Mouse (Mus musculus) CD4-positive, CD25-positive, alpha-beta regulatory T cell, adult 4 months (primary cell): ENCODE data around the gene Rreb1. TPM values are rescaled to one million over a fixed set of nuclear protein-coding genes. Genes with fewer than 3 reads are reported as not detected.

Experiments
- ATAC-seq: one replicate; pipeline ENCODE4 v1.8.0; 2017
- polyA plus RNA-seq, 2 experiments: library from polyadenylated mRNA; unstranded; fragments of 100-300 nt; shearing (Covaris generic); gene quantifications; one replicate each; pipeline ENCODE4 v1.2.1; 2017

The Rreb1 gene
- polyA plus RNA-seq, 2 experiments from 2014 or later, result 6.7 to 7.9 TPM

DNA sequence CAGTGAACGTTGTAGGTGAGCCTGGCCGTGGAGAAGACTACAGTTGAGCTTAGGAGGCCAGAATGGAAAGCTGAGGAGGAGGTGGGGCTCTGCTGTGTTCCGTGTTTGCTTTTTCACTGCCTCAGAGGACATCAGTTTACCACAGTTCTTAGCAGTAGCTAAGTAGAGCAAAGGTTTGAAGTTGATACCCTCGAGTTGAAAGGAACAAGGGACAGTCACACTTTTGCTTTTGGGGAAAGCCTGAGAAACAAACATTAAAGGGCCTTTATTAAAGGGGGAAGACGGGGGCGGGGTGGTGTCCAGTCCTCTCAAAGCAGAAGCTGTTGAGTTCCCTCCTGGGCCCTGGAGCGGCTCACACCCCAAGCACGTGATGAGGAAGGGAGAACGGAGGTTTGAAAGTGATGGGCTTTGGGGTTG lies 1.1 kb downstream of the Rreb1 start:
- ATAC-seq, result no peak

DNA sequence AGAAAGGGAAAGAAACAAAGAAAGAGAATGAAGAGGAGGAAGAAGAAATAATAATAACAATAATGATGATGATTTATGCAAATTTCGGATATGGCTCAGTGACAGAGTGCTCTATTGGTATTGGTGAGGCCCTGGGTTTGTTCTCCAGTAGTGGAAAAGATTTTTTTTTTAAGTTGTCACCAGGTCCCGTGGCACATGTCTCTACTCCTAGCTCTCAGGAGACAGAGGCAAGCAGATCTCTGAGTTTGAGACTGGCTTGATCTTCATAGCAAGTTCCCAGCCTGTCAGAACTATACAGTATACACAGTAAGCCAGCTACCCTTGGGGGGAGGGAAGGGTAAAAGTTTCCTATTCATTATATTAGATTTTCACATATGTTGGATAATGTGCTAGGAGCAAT lies 3.4 kb downstream of the Rreb1 start:
- ATAC-seq, result no peak

DNA sequence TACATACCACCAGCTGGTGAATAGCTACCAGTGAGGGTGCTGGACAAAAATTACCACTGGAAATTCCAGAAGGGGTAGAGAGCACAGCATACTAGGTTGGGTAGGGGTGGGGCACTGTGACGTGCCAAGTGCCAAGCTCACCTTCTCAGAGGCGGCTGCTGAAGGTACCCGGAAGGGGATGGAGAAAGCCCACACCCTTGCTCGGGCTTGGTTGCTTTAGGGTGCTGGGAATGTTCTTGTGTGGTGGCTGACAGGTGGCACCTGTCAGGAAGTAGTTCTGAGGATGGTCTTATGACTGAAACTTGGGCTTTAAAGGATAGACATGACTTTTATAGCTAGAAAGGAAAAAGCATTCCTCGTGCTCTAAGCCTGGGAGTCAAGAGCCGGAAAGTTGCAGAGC lies 3.9 kb downstream of the Rreb1 start:
- ATAC-seq, result no peak

DNA sequence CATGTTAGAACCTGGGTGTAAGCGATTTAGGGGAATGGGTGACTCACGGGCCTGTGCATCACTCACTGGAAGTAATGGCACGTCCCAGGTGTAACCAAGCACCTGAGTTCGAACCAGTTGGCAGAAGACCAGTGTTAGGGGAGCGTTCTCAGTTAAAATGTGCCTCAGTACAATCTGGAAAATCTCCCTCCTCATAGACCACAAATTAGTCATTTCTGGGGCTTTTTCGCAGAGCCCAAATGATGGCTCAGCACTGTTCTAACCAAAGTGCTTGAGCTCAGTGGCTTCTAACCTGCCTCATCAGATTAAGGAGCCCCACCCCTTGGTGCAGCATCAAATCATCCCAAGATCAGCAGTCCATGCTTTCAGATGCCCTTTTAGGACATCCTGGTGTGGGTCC lies 5.5 kb downstream of the Rreb1 start:
- ATAC-seq, result peak; percentile 29

DNA sequence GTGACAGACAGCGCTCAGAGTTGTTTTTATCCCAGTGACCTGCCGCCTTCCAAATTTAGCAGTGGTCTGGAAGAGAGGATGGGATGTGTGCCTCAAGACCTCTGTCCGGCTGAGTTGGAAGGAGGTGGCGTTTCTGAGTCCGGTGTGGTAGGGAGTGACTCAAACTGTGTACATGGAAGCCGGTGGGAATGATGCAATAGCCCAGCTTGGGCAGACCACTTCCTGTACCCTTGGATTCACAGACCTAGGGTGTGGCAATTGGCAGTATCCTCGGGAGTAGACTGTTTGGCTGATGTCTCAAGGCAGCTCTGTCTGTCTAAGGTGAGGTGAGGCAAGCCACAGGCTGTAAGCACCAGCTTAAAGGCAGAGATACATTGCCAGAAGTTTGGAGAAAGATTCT lies 6.0 kb downstream of the Rreb1 start:
- no peak for ATAC-seq

DNA sequence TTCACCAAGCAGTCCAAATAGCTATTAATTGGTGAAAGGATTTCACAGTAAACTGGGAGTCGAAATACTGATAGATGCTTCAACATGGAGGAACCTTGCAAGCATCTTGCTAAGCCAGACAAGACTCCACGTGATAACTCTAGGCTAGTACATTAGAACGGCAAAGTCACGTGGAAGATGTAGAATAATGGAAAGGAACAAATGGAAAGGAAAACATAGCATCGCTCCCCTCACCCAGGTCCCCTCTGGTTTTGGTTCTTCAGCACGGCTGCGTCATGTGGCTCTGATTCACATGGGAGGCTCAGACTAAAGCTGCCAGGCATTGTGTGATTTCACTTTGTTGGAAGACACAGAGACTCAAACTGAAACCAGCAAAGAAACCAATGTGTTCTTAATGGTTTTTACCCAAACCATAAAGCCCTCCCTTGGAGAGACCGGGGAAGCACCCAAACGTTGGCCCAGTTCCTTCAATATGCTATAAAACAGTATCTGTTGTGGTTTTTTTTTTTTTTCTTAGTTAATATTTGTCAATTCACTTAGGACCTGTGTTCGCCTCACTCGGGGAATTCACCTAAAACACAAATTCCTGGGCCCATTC lies 14.6 kb downstream of the Rreb1 start:
- ATAC-seq, result peak; percentile 91

DNA sequence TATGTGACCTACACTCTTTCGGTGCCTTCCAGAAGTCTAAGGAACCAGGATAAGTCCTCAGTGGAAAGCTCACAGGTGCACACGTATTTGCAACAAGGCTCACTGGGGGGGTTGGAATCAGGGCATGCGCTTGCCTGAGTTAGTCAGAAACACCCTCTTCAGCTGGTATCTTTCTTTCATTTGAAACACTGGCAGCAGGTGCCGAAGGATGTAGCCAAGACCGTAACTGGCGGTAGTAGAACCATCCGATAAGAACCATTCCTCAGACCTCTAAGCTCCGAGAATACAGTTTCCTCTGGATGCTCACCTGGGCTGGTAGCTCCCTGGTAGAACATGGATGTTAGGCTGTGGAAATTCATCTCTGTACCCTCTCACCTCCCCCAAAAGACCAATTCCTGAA lies 20.6 kb downstream of the Rreb1 start:
- no peak for ATAC-seq

DNA sequence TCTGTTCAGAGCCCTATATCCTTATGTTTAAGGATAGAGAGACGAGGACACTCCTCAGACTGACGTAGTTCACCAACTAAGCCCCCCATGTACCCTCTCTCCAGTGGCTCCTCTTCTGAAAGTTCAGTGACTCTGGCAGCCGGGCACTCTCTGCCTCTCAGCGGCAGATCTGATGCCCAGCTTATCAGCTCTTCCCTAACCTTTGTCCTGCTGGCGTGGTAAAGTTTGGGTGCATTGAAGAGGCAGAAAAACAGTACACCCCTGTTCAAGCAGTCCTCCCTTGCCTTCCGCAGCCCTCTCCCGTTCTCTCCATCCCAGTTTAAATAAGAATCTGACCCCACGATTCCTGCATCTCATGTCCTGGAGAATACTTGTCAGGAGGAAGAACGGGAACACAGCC lies 21.2 kb downstream of the Rreb1 start:
- ATAC-seq, result no peak

DNA sequence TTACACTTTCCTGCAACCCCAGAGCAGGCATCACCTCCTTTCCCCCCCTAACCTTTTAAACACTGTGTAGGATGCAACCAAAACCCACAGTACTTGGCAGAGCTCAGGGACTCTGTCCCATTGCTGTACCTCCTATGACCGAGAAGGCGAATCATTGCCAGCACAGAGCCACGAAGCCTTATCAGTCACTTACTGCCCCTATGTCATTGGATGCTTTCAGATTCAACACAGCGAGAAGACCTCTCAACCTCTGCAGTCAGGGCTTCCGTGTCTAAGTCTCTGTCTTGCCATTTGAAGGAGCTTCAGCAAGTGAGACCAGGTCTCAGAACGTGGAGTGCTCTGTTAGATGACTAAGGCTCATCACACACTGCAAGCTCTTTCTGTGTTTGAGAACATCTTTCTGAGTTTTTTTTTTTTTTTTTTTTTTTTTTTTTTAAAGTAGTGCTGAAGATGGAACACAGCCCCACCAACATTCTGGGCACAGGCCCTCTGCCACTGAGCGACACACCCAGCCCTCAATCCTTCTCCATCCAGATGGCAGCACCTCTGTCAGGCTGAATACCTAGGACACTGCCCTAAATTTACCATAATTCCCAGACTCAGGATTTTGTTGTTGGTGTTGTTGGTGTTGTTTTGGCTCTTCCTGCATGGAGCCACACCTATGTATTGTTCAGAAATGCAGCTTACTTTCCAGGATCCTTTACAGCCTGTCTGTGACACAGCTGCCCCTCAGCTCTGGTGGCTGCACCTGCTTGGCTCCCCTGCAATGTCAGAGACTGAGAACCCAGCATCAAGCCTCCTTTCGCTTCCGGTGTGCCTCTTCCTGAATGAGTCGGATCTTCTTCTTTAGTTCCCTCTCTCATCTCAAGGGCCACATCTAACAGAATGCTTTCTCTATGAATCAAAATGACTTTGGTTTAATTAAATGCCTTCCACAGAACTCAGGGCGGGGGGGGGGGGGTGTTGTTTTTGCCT lies 23.2 kb downstream of the Rreb1 start:
- ATAC-seq, result peak; percentile 76

DNA sequence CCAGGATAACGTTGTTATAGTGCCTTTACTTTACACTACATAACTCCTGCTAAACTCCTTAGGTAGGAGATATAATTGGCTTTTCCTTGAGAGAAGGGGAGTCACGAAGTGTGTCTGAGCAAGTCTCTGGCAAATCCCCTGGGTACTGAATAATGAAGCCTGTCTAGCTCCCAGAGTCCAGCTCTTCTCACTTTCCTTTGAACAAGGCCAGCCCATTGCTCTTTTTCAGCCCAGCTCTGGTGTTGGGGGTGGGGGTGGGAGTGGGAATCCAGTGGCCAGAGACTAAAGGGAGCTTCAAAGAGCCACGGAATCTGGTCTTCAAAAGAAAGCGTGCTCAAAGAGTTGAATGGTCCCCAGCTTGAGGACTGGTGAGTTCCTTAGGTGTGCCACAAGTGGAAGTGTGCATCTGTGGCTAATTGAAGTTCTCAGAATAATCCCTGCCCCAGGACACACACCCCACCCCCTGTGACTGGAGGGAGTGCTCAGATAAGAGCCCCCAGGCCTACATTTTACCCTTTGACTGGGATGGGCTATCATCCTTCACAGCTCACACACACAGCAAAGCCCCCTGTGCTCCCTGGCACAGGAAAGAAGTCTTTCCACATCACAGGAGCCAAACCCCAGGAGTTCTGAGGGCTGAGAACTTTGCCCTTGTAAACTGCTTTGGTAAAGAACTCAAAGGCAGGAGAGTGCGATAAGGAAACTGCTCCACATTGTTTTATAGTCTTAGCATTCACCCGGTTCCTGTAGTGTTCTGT lies 24.2 kb downstream of the Rreb1 start:
- ATAC-seq, result no peak

DNA sequence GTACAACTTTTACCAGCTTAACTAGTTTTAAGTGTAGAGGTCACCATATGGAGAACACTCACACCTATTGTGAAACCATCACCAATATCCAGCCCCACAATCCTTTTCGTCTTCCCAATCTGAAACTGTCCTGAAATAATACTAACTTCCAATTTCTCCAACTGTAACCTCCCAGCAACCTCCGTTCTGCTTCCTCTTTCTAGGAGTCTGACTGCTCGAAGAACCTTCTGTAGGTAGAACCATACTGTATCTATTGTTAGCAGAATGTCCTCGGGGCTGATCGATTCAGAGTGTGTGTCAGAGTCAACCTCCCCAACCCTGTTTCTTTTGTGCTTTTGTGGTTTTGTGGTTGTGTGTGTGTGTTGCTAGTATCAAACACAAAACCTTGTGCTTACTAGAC lies 25.0 kb downstream of the Rreb1 start:
- no peak for ATAC-seq

DNA sequence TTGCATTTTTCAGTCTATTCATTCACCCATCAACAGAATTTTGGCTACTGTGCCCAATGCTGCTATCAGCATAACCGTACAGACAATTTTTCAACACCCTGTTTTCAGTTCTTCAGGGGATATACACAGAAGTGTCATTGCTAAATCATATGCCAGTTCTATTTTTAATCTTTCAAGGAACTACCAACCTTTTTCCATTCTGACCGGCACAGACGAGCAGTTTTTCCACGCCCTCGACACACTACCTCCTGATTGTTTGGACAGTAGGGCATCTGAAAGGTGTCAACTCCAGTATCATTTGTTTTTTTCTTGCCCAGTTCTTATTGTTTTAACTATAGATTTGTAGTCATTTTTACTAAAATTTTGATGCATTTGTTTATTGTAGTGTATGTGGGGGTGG lies 25.8 kb downstream of the Rreb1 start:
- ATAC-seq, result no peak

DNA sequence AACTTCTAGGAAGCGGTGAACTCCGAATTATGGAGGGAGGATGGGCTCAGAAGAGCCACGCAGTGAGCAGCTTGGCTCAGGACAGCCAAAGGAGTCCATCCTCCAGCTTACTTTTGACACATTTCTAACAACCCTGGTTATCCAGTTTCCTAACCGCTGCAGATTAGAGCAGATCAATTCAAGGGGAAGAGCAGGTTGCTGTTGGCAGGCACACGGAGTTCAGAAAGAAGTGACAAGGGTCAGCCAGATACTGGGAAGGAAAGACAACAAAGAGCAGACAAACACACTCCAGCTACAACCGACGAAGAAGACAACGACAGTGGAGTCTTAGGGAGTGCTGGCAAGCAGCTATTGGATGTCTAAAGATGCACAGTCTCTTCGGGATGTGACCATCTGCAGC lies 36.8 kb downstream of the Rreb1 start:
- ATAC-seq, result no peak

DNA sequence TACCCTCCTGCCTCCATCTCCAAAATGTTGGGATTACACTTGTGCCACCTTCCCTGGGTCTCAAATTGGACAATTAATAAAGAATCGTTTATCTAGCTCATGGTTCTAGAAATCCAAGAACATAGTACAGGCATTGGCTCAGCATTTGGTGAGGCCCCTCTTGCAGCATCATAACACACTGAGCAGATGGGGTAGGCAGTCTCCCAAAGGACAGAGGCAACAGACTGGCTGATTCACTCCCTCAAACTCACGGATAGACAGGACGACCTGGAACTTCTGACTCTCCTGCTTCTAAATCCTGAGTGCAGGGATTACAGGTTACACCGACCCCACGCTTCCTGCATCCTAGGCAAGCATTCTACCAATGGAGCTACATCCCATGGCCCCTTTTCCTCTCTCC lies 38.5 kb downstream of the Rreb1 start:
- no peak for ATAC-seq

DNA sequence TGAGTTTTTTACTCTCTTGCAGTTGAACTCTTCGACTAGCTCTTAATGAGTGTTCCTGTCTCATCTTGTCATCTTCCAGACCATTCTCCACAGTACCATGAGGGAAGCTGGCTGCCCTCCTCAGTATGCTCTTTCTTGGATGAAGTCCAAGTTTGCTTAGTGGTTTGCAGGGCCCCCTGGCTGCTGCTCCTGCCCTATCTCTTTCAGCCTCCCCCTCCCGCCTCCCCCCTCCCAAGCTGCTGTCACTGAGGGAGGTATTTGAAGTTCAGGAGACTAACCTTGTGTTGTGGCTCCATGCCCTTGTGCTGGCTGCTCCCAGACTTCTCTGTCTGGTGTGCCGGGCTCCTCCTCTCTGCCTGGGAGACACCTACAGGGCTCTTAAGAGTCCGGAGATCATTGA lies 43.2 kb downstream of the Rreb1 start:
- no peak for ATAC-seq

DNA sequence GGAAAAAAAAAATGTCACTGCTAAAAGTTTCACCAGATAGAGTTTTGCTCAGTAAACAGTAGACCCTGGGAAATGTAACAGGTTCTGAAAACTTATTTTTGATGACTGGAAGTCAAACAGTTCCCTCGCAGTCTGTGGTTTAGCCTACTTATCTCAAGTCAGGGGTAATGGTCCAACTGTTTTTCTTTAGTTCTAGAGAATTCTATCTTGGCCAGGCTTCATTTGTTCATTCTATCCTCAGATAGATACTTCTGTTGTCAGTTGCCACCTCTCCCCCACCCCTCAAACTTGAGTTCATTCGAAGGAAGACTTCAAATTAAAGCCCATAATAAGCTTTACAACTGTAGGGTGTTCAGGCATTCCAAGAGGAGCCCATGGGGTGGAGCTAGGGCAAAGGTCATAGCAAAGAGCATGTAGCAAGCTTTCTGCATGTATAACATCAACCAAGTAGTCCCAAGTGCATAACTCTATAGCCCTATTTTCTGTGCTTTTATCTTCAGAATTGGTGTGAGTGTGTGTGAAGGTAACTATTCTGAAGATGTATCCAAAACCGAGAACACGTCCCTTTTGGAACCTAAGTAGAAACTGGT lies 46.2 kb downstream of the Rreb1 start:
- ATAC-seq, result no peak

DNA sequence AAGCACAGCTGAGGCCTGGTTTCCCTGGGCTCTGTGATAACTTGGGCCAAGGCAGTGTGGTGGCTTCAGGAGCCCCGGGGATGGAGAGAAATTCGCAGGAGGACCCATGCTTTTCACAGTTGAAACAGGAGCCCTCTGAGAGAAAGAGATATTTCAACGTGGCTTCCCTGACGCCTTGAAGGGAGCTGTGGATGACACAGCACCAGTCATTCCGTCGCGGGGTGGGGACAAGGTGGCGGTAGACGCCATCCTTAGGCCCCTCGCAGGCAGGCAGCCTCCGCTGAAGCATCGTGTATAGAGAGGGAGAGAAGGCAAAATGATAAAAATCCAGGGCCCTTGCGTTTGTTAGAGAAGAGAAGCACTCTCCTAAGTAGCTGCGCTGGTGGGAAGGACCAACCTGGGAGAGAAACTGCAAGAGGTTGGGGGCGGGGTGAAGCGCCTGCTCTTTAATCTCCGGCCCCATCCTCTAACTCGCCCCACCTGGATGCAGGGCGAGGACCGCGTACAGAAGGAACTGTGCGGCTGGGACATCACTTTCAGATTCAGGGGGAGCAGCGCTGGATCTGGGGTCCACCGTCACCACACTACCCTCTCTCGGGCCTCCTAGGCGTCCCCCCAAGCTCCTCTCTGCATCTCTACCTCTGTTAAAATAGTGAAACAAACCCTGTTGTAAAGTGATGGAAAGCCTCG lies 46.9 kb downstream of the Rreb1 start:
- peak; percentile 17 for ATAC-seq

DNA sequence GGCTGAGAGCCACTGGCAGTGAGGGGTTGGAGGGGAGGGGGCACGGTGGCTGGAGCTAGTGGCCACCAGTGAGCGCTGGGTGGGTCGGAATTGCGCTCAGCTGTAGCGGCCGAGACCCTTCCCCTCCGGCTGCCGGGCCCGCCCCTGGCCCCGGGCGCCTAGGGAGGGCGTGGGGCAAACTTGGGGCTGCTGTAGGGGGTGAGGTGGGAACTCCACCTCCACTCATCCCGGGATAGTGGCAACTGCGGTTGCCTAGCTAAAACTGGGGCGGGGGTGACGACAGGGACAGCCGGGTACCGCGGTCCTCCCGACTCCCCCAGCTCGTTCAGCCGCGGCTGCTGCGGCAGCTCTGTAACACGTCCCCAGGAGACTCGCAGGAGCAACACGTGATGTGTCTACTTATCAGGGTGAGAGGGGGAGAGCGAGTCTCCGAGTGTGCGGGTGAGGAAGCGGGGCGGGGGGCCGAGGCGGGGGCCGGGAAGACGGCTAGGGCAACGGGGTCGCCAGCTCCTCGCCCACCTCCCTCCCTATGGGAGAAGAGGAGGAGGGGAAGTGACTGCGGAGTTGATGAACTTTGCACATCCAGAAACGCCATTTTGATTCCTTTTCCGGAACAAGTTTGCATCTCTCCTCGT lies 47.6 kb downstream of the Rreb1 start:
- peak; percentile 63 for ATAC-seq

DNA sequence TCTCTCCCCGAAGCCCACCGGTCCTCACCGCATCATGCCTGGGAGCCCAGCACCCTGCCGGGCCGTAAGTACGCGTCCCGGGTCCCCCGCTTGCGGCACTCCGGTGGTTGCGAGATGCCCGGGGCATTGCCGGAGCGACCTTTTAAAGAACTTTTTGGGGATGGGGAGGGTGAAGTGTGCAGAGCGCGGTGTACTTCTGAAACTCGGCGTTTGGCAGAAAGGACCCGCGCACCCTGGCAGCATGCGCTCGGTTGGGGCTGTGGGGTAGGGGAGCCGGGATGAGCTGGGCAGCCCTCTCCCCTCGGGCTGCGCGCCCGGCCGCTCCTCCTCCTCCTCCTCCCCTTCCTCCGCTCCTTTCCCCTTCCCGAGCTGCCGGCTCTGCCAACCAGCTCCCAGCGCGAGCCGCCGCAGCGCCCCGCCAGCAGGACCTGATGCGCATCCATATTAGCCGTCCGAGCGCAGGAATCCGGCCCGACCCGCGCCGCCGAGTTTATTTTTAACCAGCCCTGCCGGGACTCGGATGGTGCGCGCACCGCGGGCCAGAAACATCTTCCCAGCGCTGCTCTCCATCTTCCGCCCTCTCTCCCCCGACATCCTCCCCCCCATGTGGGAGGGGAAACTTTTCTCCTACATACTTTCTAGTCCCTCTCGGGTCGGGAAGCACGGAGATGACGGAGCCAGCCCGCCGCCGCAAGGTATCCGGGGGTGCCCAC lies 48.2 kb downstream of the Rreb1 start:
- ATAC-seq, result peak; percentile 19

DNA sequence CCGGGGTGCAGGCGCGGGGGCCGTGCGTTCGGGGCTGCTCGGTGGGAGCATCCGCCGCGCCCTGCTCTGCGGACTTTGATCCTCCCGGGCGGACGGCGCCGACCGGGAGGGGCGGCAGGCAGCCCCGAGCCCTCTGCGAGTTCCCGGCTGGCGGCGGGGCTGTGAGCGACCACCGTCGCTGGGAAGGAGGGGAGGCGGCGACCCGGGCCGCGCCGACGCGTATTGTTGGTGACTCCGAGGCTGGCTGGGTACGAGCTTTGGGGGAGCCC lies 48.7 kb downstream of the Rreb1 start:
- peak; percentile 18 for ATAC-seq

DNA sequence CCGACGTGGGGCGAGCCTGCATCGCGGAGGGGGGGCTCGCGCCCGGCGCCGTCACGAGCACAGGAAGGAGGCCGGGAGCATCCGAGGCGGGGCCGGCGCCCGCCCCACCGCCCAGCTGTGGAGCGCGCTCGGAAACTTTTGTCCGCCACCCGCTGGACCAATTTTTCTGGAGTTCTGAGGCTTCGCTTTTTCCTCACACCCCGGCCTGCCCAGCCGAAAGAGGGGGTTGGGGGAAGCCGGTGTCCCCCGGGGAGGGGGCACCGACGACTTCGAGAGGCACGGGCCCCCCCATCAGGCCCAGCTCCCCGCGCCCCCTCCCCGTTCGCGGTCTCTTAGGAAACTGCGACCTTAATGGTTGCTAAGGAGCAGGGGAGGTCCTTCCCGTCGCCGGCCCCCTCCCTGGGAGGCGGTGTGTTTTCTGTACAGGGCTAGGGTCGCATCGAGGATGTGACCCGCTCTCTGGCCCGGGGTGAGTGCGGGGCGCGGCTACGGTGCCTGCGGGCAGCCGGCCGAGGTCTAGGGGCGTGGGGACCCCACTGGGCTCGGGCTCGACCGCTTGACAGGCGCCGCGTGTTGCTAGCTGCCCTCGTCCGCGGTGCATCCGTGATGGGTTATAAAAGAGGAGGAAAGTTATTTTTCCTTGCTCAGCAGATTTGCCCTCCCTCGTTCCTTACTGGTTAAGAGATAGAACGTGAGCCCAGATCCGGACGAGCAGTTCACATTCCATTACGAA lies 49.2 kb downstream of the Rreb1 start:
- ATAC-seq, result peak; percentile 59
